Mouse (Mus musculus): ENCODE data around the gene Eif2ak1.

- TF ChIP-seq POU5F1 (IDR thresholded peaks at IDR 0.05; ENCODE audit: borderline replicate concordance, low read length) (no peak), CTCF (conservative IDR thresholded peaks at IDR 0.05; ENCODE audit: low read length) (no peak), NANOG (IDR thresholded peaks at IDR 0.05; ENCODE audit: borderline replicate concordance, low read length) (no peak)
These were observed 98.6 kb downstream of the Eif2ak1 start for GRCm38 (mm10) chr5:143916221-143916620.
